Mouse (Mus musculus): ENCODE data around the gene P3h4. TPM values are rescaled to one million over a fixed set of nuclear protein-coding genes. Genes with fewer than 3 reads are reported as not detected.

Gene P3h4
- 1 to 10 TPM; 8.9 TPM for total RNA-seq (2021)
- long read RNA-seq, transcript P3h4-201 (8 exons, 2,178 nt) = major isoform, 16 of 25 reads
- long read RNA-seq, partial matches to known transcripts = 7 of 25 reads
- long read RNA-seq, other reads (novel, unspliced or antisense) = 2 of 25 reads

DNA sequence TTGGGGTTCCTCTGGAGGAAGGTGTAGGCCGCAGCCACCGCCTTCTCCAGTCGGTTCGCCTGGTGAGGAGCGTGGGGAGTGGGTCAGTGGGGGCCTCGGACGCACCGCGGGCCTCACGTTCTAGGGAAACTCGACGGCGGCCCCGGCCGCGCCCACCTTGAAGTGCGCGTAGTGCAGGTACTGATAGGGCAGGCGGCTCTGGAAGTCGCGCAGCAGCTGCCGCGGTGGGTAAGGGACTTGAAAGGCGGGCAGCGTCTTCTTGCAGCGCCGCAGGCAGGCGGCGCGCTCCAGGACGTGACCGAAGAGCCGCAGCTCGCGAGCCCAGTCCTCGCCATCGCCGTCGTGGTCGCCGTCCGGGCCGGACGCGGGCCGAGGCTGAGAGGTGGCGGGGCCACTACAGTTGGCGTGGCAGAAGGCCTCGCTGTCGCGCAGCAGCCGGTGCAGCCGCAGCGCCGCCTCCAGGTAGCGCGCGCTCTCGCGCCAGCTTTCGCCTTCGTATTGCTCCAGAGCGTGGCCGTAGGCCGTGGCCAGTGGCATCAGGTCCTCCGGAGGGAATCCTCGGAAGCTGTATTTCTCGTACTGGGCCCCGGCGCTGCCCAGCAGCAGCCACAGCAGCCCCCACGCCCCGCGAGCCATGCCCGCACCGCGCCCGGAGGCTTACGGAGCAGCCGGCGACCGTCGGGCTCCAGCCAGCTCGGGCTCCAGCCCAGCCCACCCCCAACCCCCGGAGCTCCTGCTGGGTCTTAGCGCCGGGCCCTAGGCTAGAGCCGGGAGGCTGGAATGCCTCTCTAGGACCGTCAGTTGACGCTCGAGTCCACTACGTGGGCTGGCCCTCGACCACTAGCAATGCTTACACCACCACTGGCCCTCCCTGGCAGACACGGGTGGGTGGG, at the start of gene P3h4:
Gene P3h4, minus strand, starts transcription at position 816 of the 893 bp plus-strand sequence.
- DNase-seq (ENCODE audit: low spot score in 2 of 2) = peak; percentile 78 to 83

DNA sequence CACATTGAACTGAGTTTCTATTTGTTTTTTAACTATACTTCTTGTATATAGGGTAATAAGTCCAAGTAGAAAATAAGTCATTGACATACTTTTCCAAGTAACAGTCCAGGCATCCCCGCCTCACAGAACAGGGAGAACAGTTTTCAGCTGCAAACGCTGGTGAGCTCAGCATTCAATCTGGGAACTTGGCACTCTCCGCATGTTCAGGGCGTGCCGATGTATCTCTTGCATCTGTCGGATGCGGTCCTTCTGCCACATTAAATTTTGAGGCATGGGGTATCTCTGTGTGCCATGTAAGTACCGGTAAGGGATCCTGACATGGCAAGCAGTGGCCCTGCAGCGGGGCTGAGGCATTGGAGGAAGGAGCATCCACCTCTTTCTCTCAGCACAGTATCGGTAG, 48.1 kb upstream of the P3h4 start:
- peak; percentile 28 to 42 for DNase-seq (ENCODE audit: low spot score in 2 of 2)

DNA sequence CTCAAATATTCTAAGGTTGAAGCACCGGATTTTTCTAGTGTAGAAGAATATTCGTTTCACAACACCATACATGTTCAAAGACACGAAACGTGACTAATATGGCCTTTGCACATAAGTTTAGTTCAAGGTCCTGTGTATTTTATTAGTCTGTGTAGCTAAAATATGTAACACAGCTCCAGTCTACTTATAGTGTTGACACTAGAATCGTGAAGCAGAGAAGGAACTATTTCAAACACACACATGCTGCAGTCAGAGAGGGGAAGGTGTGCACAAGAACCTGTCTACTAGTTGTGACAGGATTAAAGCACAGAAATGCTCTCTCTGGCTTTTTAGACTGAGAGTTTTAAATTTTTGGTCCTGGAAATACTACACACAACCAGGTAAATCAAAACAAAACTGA, 43.1 kb upstream of the P3h4 start:
- no peak for DNase-seq (ENCODE audit: low spot score in 2 of 2)

DNA sequence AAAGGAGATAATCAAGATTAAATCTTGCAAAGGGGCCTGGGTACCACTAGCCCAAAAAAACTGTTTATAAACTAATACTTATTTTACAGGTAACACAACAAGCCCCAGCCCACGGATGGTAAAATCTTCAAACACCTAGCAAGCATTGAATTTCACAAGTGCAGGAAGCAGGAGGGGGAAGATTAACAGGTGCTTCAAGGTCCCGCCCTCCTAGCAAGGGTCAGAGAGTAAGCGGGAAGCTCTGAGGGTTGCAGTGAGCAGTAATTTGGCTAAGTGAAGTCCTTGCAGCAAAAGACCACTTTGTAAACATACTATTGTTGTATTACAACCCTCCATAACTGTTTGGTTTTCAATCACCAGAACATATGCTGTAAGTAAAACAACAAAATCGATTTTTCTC, 42.6 kb upstream of the P3h4 start:
- no peak for DNase-seq (ENCODE audit: low spot score in 2 of 2)

DNA sequence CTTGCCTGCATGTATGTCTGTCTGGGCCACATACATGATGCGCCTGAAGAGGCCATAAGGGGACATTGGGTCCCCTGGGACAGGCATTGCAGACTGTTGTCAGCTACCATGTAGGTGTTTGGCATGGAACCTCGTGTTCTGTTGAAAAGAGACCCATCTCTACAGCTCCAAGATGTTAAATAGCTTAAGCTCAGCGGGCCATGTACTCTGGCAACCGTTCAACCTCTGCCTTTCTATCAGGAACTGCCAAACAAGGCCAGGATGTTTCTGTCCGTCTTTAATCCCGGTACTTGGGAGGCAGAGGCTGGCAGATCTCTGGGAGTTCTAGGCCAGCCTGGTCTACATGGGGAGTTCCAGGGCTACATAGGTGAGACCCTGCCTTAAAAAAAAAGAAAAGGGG, 28.0 kb upstream of the P3h4 start:
- no peak for DNase-seq (ENCODE audit: low spot score in 2 of 2)

DNA sequence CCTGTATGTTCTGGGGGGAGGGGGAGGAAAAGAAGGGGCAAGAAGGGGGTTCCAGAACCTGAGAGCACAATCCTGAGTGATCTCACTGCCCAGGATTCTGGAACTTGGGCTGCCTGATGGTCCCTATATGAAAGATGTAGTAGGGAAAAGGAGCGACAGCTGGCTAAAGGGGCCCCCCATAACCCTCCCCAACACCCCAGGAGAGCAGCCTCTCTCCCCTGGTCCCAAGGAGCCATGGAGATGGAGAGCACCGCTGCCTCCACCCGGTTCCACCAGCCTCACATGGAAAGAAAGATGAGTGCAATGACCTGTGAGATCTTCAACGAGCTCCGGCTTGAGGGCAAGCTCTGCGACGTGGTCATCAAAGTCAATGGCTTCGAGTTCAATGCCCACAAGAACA, 27.2 kb upstream of the P3h4 start, which contains the start of the genes Nt5c3b and Klhl10:
Gene Nt5c3b, minus strand, starts transcription at position 12 of the 400 bp plus-strand sequence.
Gene Klhl10, plus strand, starts transcription at position 121 of the 400 bp plus-strand sequence.
- no peak for DNase-seq (ENCODE audit: low spot score in 2 of 2)

DNA sequence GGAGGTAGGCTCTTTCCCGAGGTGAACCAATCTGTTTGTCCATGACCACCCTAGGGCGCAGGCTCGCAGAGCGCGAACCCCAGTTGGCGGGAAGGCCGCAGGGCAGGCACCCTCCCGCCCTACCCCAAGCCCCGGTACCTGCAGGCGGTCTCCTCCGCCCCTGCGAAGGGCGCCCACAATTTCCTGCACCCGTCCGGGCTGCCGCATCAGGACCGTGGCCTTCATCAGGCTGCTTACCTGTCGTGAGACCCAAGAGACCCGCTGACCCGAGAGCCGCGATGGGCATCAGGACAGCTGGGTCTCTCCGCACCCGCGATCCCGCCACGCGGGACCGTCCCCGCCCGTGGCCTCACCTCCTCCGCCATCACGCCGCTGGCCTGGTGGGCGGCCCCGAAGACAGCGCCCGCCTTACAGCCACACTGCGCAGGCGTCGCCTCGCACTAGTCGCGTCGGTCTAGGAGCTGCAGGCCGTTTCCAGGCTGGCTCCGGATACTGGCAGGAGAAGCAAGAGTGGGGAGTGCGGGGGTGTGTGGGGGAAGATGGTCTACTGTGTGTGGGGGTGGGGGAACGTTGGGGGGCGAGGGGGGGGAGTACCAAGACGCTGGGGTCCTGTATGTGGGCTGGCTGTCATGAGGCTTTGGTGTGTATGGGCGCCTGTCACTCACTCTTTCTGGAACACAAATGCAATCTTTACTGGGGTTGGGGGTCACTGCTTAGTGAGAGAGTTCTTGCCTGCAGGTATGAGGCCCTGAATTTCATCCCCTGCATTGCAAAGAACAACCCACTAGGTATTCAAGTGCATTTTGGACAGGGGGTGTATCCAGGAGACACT, 26.3 kb upstream of the P3h4 start:
- peak; percentile 78 to 85 for DNase-seq (ENCODE audit: low spot score in 2 of 2)

DNA sequence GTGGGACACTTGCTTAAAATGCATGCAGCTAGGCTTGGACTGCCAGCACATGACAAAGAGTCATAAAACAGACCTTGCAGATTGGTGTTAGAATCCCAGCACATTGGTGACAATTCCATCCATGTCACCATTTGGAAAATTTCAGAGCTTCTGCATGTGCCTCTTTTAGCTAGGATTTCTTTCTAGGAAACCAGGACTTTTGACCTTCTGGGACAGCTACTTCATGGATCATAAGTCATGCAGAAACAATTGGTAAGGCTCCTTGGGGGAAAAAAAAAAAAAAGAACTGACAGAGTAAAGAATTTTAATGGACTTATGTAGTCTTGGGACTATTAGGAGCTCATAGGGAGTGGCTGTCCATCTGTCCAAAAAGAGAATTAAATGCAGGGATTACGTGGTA, 23.3 kb upstream of the P3h4 start:
- no peak for DNase-seq (ENCODE audit: low spot score in 2 of 2)

DNA sequence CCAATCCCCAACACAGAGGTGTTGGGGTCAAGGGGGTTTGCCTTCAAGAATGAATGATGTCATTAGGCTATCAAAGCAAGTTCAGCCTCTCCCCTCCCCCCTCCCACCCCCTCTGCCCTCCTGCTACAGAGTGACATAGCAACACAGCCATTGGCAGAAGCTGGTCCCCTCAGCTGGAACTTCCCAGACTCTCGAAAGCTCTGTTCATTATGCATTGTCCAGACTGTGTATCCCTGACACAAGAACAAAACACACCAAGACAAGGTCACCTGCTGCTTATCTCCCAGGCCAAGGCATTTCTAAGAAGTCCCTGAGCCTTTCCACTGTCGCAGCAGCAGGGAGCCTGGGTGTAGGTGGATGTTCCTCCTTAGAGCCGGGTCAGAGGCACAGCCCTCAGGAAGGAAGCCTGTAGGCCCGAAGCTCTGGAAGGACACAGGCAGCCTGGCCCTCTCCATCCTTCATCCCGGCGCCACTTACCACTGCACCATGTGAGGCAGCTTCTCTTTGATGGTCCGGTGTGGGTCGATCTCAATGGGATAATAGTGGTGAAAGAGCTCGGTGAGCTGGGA, 21.1 kb upstream of the P3h4 start:
- DNase-seq (ENCODE audit: low spot score in 2 of 2) = no peak

DNA sequence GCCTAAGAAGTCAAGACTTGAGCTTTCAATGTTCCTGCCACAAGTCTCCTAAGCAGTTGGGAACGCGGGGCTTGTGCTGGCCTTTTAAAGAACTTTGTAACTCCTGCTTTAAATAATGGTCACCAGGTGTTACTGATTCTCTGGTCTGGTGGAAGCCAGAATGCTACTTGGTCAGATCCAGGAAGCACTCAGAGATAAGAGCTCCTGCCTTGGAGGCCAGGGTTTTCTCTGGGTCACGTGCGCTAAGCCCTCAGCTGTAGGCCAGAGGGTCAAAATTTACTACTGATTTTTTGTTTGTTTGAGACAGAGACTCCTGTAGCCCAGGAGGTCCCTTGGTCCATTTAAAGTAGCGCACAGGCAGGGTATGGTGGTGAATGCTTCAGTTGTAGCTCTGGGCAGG, 17.4 kb upstream of the P3h4 start:
- no peak for DNase-seq (ENCODE audit: low spot score in 2 of 2)

DNA sequence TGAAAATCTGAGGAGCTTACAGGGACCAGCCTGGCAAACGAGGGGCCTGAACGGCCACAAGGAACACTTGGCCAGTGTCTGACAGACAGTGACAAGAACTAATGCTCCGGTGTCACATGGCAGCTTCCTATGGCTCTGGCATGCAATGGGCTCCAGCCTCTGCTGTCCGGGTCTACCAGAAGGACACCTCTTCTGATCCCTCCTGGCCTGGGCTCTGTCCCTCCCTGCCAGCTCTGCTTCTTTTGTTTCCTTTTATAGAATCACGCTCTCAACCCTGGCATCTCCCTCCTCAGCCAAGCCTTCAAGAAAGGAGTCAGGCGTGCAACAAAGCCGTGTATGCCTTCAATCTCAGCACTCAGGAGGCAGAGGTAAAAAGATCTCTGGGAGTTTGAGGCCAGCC, 15.4 kb upstream of the P3h4 start:
- DNase-seq (ENCODE audit: low spot score in 2 of 2) = no peak

DNA sequence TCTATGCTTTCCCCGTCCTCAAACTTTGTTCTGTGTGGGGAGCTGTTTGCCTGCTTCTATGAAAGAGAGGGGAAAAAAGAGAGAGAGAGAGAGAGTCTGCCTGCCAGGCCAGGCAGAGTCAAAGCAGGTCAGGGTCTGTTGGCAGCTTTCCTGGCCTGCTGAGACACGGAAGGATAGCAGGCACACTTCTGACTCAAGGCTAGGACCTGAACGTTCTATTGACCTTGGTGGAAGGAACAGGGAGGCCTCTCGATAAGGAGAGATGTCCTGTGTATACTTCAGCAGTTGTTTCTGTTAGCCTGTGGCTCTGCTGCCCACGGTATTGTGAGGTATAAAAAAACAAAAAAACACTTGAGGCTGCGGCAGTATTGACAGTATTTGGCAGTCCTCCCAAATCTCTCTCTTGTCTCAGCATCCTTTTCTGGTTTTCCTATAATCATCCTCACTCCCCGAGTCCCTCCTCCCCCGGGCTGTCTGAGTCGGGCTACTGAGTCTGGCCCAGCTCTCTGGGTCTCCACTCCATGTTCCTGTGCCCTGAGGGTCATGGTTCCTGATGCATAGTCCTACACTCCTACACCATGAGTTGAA, 14.1 kb upstream of the P3h4 start:
- peak; percentile 39 to 52 for DNase-seq (ENCODE audit: low spot score in 2 of 2)

DNA sequence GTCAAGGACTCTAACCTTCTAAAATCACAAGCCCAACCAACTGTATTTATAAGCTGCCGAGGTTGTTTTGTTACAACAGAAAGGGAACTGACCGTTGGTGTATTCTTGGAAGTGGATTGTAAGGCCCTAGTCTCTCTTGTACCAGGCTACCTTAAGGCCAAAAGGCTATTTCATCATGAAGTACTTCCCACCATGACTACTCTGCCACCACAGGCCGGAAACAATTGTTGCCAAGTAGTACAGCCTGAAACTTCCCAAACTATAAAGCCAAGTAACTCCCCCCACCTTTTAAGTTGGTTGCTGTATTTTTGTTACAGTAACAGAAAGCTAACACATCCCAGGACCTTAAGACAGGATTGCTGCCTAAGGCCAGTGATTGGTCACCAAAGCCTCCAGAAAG, 12.2 kb upstream of the P3h4 start:
- DNase-seq (ENCODE audit: low spot score in 2 of 2) = no peak

DNA sequence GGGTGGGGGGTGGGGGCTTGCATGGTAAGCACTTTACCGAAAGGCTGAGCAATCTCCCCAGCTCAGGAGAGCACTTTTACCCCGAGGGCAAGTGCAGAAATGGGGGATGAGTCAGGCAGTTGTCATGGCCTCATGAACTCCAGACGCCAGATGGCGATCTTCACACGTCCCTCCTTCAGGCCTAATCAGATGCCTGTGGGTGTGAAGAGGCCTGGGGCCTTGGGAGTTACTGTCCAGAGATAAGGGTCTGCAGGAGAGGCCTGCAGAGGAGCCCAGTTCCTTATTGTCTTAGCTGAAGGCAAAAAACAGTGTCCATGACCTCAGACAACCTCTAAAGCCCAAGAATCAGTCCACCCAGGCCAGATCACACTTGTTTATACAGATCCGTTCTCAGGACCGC, 11.2 kb upstream of the P3h4 start:
- DNase-seq (ENCODE audit: low spot score in 2 of 2) = peak; percentile 68 to 80

DNA sequence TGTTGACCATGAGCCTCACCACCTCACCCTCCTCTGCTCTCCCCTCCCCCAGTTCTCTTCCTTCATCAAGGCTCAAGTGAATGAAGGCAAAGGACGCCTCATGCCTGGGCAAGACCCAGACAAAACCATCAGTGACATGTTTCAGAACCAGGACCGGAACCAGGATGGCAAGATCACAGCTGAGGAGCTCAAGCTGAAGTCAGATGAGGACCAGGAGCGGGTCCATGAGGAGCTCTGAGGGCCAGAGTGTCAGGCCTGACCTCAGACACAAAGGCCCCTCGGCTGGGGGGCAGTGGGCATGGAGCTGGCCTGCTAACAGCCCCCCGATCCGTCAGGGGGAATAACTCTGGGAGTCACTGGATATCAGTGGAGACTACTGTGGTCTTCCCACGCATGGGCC, 9.2 kb upstream of the P3h4 start:
- no peak for DNase-seq (ENCODE audit: low spot score in 2 of 2)

DNA sequence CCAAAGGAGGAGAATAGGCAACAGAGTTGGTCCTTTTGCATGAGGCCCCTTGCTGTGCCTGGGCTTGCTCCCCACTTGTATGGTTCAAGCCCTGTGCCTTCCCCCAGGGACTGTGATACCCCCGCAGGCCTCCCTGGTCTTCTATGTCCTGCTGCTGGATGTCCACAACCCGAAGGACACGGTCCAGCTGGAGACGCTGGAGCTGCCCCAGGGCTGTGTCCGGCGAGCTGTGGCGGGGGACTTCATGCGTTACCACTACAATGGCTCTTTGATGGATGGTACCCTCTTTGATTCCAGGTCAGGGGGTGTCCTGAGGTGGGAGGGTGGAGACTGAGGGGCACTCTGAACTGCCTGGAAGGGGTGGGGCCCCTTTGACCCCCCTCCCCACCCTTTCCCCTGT, 6.9 kb upstream of the P3h4 start:
- DNase-seq (ENCODE audit: low spot score in 2 of 2) = no peak

DNA sequence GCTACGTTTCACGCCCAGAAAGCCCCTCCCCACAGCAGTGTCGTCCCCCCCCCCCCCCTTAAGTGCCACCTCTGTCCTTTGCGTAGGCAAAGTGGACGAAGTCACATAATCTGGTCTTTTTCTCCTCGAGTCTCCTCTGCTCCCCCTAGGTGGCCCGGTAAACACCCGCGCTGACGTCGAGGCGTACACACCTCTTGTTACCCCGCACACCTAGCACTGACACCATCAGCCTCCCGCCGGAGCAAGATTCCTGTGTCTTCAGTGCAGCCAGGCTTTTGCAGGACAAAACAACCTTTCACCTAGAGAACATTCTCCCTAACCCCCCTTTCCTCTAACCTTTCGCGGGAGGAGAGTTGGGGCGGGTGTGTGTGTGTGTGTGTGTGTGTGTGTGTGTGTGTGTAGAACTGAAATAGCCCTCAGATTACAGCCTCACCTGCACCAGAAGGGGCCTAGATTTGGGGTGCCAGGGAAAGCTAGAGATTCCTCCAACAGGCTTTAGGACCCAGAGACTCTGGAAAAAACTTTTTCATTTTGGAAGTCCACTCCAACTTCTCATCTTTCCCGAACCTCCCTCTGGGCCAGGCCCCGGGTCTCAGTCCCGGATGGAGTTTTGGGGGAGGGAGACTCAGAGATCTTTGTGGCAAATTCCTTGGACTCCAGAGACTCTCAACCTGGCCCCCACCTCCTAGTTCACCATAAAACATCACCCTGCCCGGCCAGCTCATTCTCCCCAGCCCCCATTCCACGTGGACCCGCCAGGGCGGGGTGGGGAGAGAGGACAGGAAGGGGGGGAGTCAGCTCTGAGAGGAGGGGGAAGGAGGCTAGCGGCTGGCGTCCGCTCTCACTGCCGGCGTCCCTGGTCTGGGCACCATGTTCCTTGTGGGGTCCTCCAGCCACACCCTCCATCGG, 532 bp upstream of the P3h4 start, which contains the start of gene Fkbp10:
Gene Fkbp10, plus strand, starts transcription at position 784 of the 909 bp plus-strand sequence.
- DNase-seq (ENCODE audit: low spot score in 2 of 2) = peak in 1 of 2 experiments; percentile 42

DNA sequence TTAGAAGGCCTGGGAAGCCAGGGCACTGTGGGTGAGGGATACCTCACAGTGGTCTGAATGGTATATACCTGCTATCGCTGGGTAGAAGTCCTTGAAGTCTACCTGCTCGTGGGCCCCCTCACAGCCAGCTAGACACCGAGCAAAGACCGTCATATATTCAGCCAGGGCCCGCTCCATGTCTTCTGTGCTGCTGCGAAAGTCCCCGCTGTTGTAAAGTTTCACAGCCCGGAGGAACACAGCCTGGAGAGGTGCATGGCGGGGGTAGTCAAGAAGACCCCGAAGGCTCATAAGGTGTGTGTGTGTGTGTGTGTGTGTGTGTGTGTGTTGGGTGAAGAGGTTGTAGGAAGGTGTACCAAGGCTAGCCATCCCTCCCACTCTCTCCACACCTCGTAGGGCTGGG, 1.1 kb downstream of the P3h4 start:
- DNase-seq (ENCODE audit: low spot score in 2 of 2) = no peak

DNA sequence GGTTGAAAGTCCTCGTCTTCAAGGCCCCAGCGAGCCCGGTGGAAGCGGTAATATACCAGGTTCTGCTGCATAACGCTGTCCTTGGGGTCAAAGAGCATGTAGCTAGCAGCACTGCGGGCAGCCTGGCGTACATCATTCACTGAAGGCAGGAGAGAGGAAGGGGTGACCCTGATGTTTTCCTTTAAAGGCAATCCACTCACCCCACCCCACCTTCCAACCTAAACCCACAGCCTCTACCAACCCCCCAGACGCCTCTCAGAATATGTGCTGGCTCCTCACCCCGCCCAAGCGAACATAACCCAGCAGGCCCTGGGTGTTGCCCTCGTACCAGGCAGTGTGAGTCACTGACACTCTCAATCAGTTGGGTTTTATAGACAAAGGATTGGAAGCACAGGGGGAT, 2.9 kb downstream of the P3h4 start:
- DNase-seq (ENCODE audit: low spot score in 2 of 2) = no peak

DNA sequence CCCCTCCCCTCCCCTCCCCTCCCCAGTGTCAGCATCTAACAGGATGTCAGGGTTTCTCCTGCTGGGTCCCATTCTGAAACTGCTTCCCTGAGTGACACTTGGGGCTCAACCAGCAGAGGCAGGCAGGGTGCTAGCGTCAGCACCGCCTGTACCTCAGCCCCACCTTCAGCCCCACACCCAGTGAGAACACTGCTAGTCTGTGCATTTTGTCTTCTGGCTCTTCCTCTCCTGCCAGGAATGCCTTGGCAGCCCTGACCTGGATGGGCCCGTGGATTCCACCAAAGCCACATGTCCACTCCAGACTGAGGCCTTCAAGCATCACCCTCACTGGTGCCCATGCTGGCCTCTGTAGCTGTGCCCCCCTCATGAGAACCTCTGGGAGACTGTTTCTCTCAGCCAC, 5.0 kb downstream of the P3h4 start:
- DNase-seq (ENCODE audit: low spot score in 2 of 2) = no peak
